In the genomic region with DNA sequence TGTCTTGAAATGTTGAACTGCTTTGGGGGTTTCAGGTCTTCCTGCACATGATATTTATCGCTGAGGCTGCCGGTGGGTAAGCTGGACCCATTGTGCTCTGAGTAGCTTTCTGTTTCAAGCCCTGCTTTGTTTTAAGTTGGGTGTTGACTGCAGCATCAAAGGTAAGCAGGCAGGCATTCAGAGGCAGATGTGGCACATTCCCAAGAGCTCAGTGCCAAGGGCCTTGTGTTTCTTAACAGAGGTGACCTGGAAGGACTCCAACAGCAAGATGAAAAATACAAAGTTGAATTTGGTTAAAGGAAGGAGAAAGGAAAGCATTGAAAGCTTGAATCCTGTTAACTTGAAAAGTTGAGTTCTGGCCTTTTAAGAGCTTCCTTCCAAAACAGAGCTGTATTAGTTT, we compare ENCODE assay signal across 14 mouse cellular contexts.
A peak's percentile ranks its signal among the peaks of the same experiment; 100 is the strongest.
DNase-seq lines count a peak whose midpoint lies in the region; ATAC-seq and TF ChIP-seq lines count a peak whose summit lies in the region.
"Had no signal": no experiment of that assay in that cellular context is flagged by ENCODE, and none has a peak within 500 bp of the region (broad histone marks: within the 10 kb centered on the region; RNA-seq: fewer than 3 reads in every experiment).

No protein-coding gene starts in this region.

- H3K27me3 ChIP-seq in heart, embryonic 14.5 days (ENCODE audit: control insufficient read depth, insufficient read depth, low read length), result no peaks in the 10 kb centered on the region
- H3K27me3 ChIP-seq in lung, postnatal 0 days (replicated peaks; ENCODE audit: insufficient read depth, low read length), result no peaks in the 10 kb centered on the region
- no peaks in the 10 kb centered on the region for H3K27me3 ChIP-seq in embryonic facial prominence, embryonic 14.5 days (replicated peaks; ENCODE audit: control insufficient read depth, insufficient read depth, low read length)
- H3K27me3 ChIP-seq: hindbrain, embryonic 15.5 days; lung, embryonic 15.5 days had no signal

- no peaks in the 10 kb centered on the region for H3K36me3 ChIP-seq in heart, embryonic 14.5 days (ENCODE audit: control insufficient read depth, insufficient read depth, low read length)
- H3K36me3 ChIP-seq in lung, postnatal 0 days (ENCODE audit: insufficient read depth, low read length), result no peaks in the 10 kb centered on the region
- no peaks in the 10 kb centered on the region for H3K36me3 ChIP-seq in embryonic facial prominence, embryonic 14.5 days (ENCODE audit: control insufficient read depth, insufficient read depth, low read length)
- H3K36me3 ChIP-seq: hindbrain, embryonic 15.5 days; lung, embryonic 15.5 days had no signal

- no peak for ATAC-seq in heart, embryonic 14.5 days (ENCODE audit: insufficient number of reproducible peaks, insufficient read depth, low FRiP score, low read depth)
- ATAC-seq in lung, postnatal 0 days, result no peak
- ATAC-seq in embryonic facial prominence, embryonic 14.5 days (ENCODE audit: low read depth), result no peak
- ATAC-seq: CD4-positive, CD25-positive, alpha-beta regulatory T cell, adult 4 months had no signal

- H3K9me3 ChIP-seq in heart, embryonic 14.5 days (ENCODE audit: control insufficient read depth, low read length), result no peaks in the 10 kb centered on the region
- H3K9me3 ChIP-seq in lung, postnatal 0 days (ENCODE audit: low read length), result no peaks in the 10 kb centered on the region
- H3K9me3 ChIP-seq in embryonic facial prominence, embryonic 14.5 days (ENCODE audit: control insufficient read depth, low read length), result no peaks in the 10 kb centered on the region
- H3K9me3 ChIP-seq: hindbrain, embryonic 15.5 days; lung, embryonic 15.5 days had no signal

- TF ChIP-seq EP300 in lung, postnatal 0 days (IDR thresholded peaks at IDR 0.05), result no peak

- no peak for DNase-seq in heart, postnatal 25 days (ENCODE audit: low spot score)
- peak; percentile 29 for DNase-seq in lung, postnatal 36 days
- DNase-seq in lung, postnatal 0 days (ENCODE audit: low spot score), result no peak
- DNase-seq in embryonic facial prominence, embryonic 14.5 days (ENCODE audit: low spot score), result peak; percentile 60
- DNase-seq in ovary, postnatal 36 days (ENCODE audit: low spot score), result peak; percentile 28
- DNase-seq in right cerebral cortex, adult 18-20 months, result no peak
- DNase-seq in layer of hippocampus, postnatal 25 days (ENCODE audit: extremely low spot score in 1 of 2, low spot score in 1 of 2), result no peak
- DNase-seq: cerebellum, adult 9-10 months; gastrocnemius, postnatal 14 days; retina, postnatal 1 day had no signal

- no peak for TF ChIP-seq CTCF in lung, postnatal 0 days (IDR thresholded peaks at IDR 0.05)

- no peak overlapping the region for H3K9ac ChIP-seq in heart, embryonic 14.5 days (ENCODE audit: low read length)
- no peak overlapping the region for H3K9ac ChIP-seq in lung, postnatal 0 days (replicated peaks; ENCODE audit: low read depth)
- H3K9ac ChIP-seq in embryonic facial prominence, embryonic 14.5 days (ENCODE audit: low read depth, low read length), result no peak overlapping the region
- H3K9ac ChIP-seq: hindbrain, embryonic 15.5 days; lung, embryonic 15.5 days had no signal

- H3K4me1 ChIP-seq in heart, embryonic 14.5 days (ENCODE audit: control insufficient read depth in 2 of 2, insufficient read depth in 2 of 2, low read length in 2 of 2), result peaks cover 0 to 3% of the 10 kb centered on the region in 2 experiments; a peak in 3 of 4 replicates
- H3K4me1 ChIP-seq in lung, postnatal 0 days (ENCODE audit: insufficient read depth, low read depth, low read length), result no peaks in the 10 kb centered on the region
- peaks cover 4% of the 10 kb centered on the region for H3K4me1 ChIP-seq in embryonic facial prominence, embryonic 14.5 days (ENCODE audit: control insufficient read depth, insufficient read depth, low read length)
- H3K4me1 ChIP-seq: hindbrain, embryonic 15.5 days; lung, embryonic 15.5 days had no signal

- 29% methylated on average over 2 of the region's 2 CpGs for WGBS in heart, embryonic 14.5 days
- WGBS in lung, postnatal 0 days, result 61% methylated on average over 2 of the region's 2 CpGs
- 17% methylated on average over 2 of the region's 2 CpGs for WGBS in embryonic facial prominence, embryonic 14.5 days

- no peak overlapping the region for H3K4me2 ChIP-seq in heart, embryonic 14.5 days (ENCODE audit: low read length)
- H3K4me2 ChIP-seq in lung, postnatal 0 days (replicated peaks; ENCODE audit: low read depth, low read length), result no peak overlapping the region
- H3K4me2 ChIP-seq in embryonic facial prominence, embryonic 14.5 days (ENCODE audit: low read depth, low read length), result no peak overlapping the region
- H3K4me2 ChIP-seq: hindbrain, embryonic 15.5 days; lung, embryonic 15.5 days had no signal

- intact Hi-C loops in heart, postnatal 25 days (cut with DNase I), result no loop called here

- peak overlapping the region; percentile 12 to 39 for H3K27ac ChIP-seq in heart, embryonic 14.5 days (replicated peaks in 1 of 2; ENCODE audit: control insufficient read depth in 1 of 2, insufficient read depth in 1 of 2, low read depth in 2 of 2, low read length in 2 of 2)
- H3K27ac ChIP-seq in lung, postnatal 0 days (ENCODE audit: low read length), result no peak overlapping the region
- H3K27ac ChIP-seq in embryonic facial prominence, embryonic 14.5 days (replicated peaks; ENCODE audit: low read depth, low read length), result peak overlapping the region; percentile 67; the same call in 1 of the 2 replicates
- H3K27ac ChIP-seq: hindbrain, embryonic 15.5 days; lung, embryonic 15.5 days had no signal

- H3K4me3 ChIP-seq in heart, embryonic 14.5 days (ENCODE audit: control insufficient read depth in 1 of 2, insufficient read depth in 1 of 2, low read depth in 1 of 2, low read length in 2 of 2), result no peak overlapping the region
- H3K4me3 ChIP-seq in lung, postnatal 0 days (ENCODE audit: low read depth, low read length), result no peak overlapping the region
- H3K4me3 ChIP-seq in embryonic facial prominence, embryonic 14.5 days (ENCODE audit: low read depth, low read length), result no peak overlapping the region
- H3K4me3 ChIP-seq: hindbrain, embryonic 15.5 days; lung, embryonic 15.5 days had no signal

Comparison
In these comparisons a context has a peak if more than half of its experiments do, and no peak if none do; other contexts are left out.
1. DNase-seq: peak in lung, postnatal 36 days (single experiment), embryonic facial prominence, embryonic 14.5 days (single experiment) and ovary, postnatal 36 days (single experiment); none in heart, postnatal 25 days (single experiment), lung, postnatal 0 days (single experiment), right cerebral cortex, adult 18-20 months (single experiment) and layer of hippocampus, postnatal 25 days (0 of 2).